Mouse (Mus musculus) left cerebral cortex, postnatal 25 days (tissue): ENCODE measurements around the gene Hnrnpm. TPM values are rescaled to one million over a fixed set of nuclear protein-coding genes. Genes with fewer than 3 reads are reported as not detected.
"Not testable (repeated sequence)": the region's sequence is repeated elsewhere in the genome, so short reads cannot be mapped to it uniquely, and the experiment has no call there.

Experiments used
- DNase-seq, 2 experiments: peaks; one replicate each; pipeline ENCODE4 v3.0.0; 2022; ENCODE audit warnings: low spot score in 2 of 2, mixed read lengths in 1 of 2
- intact Hi-C: fragments of 180-260 bp; cut with DNase I; formaldehyde crosslinking; loops from one replicate; pipeline ENCODE4 v1.15.1; 2025
- total RNA-seq, 2 experiments: library from RNA; stranded (reverse); gene quantifications; 2 replicates each; pipeline ENCODE4 v1.2.3; 2021

Hnrnpm gene
- total RNA-seq, 2 experiments from 2014 or later = 120 to 129 TPM

- DNase-seq = no peak
- intact Hi-C loops = no loop called here
Observed at GRCm38 (mm10) chr17:33676086-33676485, 10.6 kb downstream of the Hnrnpm start.

- intact Hi-C loops = no loop called here
- no peak for DNase-seq
Observed at GRCm38 (mm10) chr17:33675452-33675851, 11.2 kb downstream of the Hnrnpm start.

- DNase-seq = no peak
- intact Hi-C loops = no loop called here
Observed at GRCm38 (mm10) chr17:33673837-33674236, 12.8 kb downstream of the Hnrnpm start.

GRCm38 (mm10) chr17:33669681-33670080 is 17.0 kb downstream of the Hnrnpm start:
- intact Hi-C loops = no loop called here
- DNase-seq = no peak

GRCm38 (mm10) chr17:33666813-33667212 is 19.8 kb downstream of the Hnrnpm start:
- intact Hi-C loops = no loop called here

GRCm38 (mm10) chr17:33649781-33650475 is 36.7 kb downstream of the Hnrnpm start:
- intact Hi-C loops = no loop called here
- no peak for DNase-seq

More at GRCm38 (mm10) chr17:33666813-33667212, 19.8 kb downstream of the Hnrnpm start:
- DNase-seq = no peak

- intact Hi-C loops = no loop called here
- no peak for DNase-seq
Observed at GRCm38 (mm10) chr17:33645073-33645472, 41.6 kb downstream of the Hnrnpm start.

- no peak for DNase-seq
- intact Hi-C loops = no loop called here
Observed at GRCm38 (mm10) chr17:33644068-33644467, 42.6 kb downstream of the Hnrnpm start.

- no peak for DNase-seq
- intact Hi-C loops = no loop called here
Observed at GRCm38 (mm10) chr17:33639743-33640142, 46.9 kb downstream of the Hnrnpm start.

GRCm38 (mm10) chr17:33637516-33638276 is 49.0 kb downstream of the Hnrnpm start, which contains the start of gene Pram1:
Gene Pram1 (plus strand): TSS chr17:33638056.
- DNase-seq = no peak
- intact Hi-C loops = no loop called here

GRCm38 (mm10) chr17:33637038-33637437 is 49.6 kb downstream of the Hnrnpm start:
- intact Hi-C loops = no loop called here
- DNase-seq = peak; percentile 42 to 91

- intact Hi-C loops = no loop called here
Observed at GRCm38 (mm10) chr17:33631796-33632195, 54.9 kb downstream of the Hnrnpm start.

GRCm38 (mm10) chr17:33631236-33631635 is 55.4 kb downstream of the Hnrnpm start:
- DNase-seq = no peak
- intact Hi-C loops = no loop called here

More at GRCm38 (mm10) chr17:33631796-33632195, 54.9 kb downstream of the Hnrnpm start:
- no peak for DNase-seq

GRCm38 (mm10) chr17:33630171-33630895 is 56.3 kb downstream of the Hnrnpm start:
- DNase-seq = no peak
- intact Hi-C loops = no loop called here

- intact Hi-C loops = no loop called here
Observed at GRCm38 (mm10) chr17:33629487-33630125, 57.1 kb downstream of the Hnrnpm start.

GRCm38 (mm10) chr17:33628621-33629486 is 57.8 kb downstream of the Hnrnpm start, which contains the start of gene Zfp414:
Gene Zfp414 (plus strand): TSS chr17:33629090.
- intact Hi-C loops = no loop called here
- DNase-seq = peak; percentile 90 to 92

More at GRCm38 (mm10) chr17:33629487-33630125, 57.1 kb downstream of the Hnrnpm start:
- no peak for DNase-seq

GRCm38 (mm10) chr17:33627281-33627680 is 59.4 kb downstream of the Hnrnpm start:
- intact Hi-C loops = no loop called here
- DNase-seq = no peak

GRCm38 (mm10) chr17:33613726-33614125 is 72.9 kb downstream of the Hnrnpm start:
- intact Hi-C loops, DNase-seq: not testable (repeated sequence)

GRCm38 (mm10) chr17:33610548-33610947 is 76.1 kb downstream of the Hnrnpm start:
- intact Hi-C loops = no loop called here
- DNase-seq = no peak
